Mouse (Mus musculus): ENCODE data around the gene Art1. TPM values are rescaled to one million over a fixed set of nuclear protein-coding genes. Genes with fewer than 3 reads are reported as not detected.
A peak's percentile ranks its signal among the peaks of the same experiment; 100 is the strongest.

Art1 gene
- polyA plus RNA-seq (2012; ENCODE audit: insufficient read depth, insufficient read length, missing spikeins) = not detected in 2 replicates

DNA sequence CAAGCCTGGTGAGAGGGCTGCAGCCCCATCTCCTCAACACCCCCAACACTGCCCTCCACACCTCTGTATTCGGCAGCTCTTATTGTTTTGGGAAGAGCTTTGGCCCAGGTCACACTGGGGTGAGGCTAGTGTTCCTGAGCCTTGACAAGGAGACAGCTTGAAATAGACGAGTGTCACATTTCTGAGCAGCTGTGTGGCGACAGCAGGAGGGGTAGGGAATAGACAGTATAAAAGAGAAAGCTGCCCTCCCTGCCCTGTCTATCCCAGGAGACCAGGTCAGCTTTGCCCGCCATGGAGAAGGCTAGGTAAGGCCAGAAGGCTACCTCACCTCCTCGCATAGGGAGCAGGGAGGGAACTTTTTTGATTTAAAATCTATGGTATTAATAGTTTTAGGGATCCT, at the start of gene Art1:
TSS of gene Art1 (plus strand) at position 257 of the 400 bp plus-strand sequence.
- H3K4me3 ChIP-seq (ENCODE audit: insufficient read depth, low read length) = no peak within 1 kb of the TSS
- H3K4me1 ChIP-seq (ENCODE audit: control insufficient read depth, insufficient read depth, low read length) = peaks cover 5% of the 10 kb centered on the region; the same call in 1 of the 2 replicates
- H3K27ac ChIP-seq (ENCODE audit: insufficient read depth, low read depth, low read length) = no peak within 1 kb of the TSS
- no peak for TF ChIP-seq CTCF (IDR thresholded peaks at IDR 0.05; ENCODE audit: low read depth, low read length)
- no peak for TF ChIP-seq POLR2A (IDR thresholded peaks at IDR 0.05; ENCODE audit: borderline replicate concordance, low read depth, low read length)

- no peak overlapping the region for H3K4me3 ChIP-seq (ENCODE audit: insufficient read depth, low read length)
- peaks cover 8% of the 10 kb centered on the region for H3K4me1 ChIP-seq (ENCODE audit: control insufficient read depth, insufficient read depth, low read length)
- TF ChIP-seq POLR2A (IDR thresholded peaks at IDR 0.05; ENCODE audit: borderline replicate concordance, low read depth, low read length) (no peak), CTCF (IDR thresholded peaks at IDR 0.05; ENCODE audit: low read depth, low read length) (no peak)
- H3K27ac ChIP-seq (ENCODE audit: insufficient read depth, low read depth, low read length) = no peak overlapping the region
Observed at GRCm38 (mm10) chr7:102061353-102061752, 40.2 kb upstream of the Art1 start.

GRCm38 (mm10) chr7:102062203-102062602, 39.3 kb upstream of the Art1 start:
- TF ChIP-seq POLR2A (IDR thresholded peaks at IDR 0.05; ENCODE audit: borderline replicate concordance, low read depth, low read length) (no peak), CTCF (IDR thresholded peaks at IDR 0.05; ENCODE audit: low read depth, low read length) (no peak)
- Histone ChIP-seq H3K4me1 (ENCODE audit: control insufficient read depth, insufficient read depth, low read length) (peaks cover 12% of the 10 kb centered on the region), H3K4me3 (ENCODE audit: insufficient read depth, low read length) (no peak overlapping the region), H3K27ac (ENCODE audit: insufficient read depth, low read depth, low read length) (no peak overlapping the region)

GRCm38 (mm10) chr7:102063891-102064290, 37.7 kb upstream of the Art1 start:
- Histone ChIP-seq H3K27ac (ENCODE audit: insufficient read depth, low read depth, low read length) (no peak overlapping the region), H3K4me3 (ENCODE audit: insufficient read depth, low read length) (peak overlapping the region; percentile 90; the same call in 1 of the 2 replicates), H3K4me1 (ENCODE audit: control insufficient read depth, insufficient read depth, low read length) (peaks cover 12% of the 10 kb centered on the region)
- TF ChIP-seq POLR2A (IDR thresholded peaks at IDR 0.05; ENCODE audit: borderline replicate concordance, low read depth, low read length) = no peak
- TF ChIP-seq CTCF (IDR thresholded peaks at IDR 0.05; ENCODE audit: low read depth, low read length) = no peak

- Histone ChIP-seq H3K27ac (ENCODE audit: insufficient read depth, low read depth, low read length) (no peak overlapping the region; the same call in 1 of the 2 replicates), H3K4me1 (ENCODE audit: control insufficient read depth, insufficient read depth, low read length) (peaks cover 12% of the 10 kb centered on the region), H3K4me3 (ENCODE audit: insufficient read depth, low read length) (peak overlapping the region; percentile 90)
- TF ChIP-seq CTCF (IDR thresholded peaks at IDR 0.05; ENCODE audit: low read depth, low read length) = no peak
- 0 out of 2 replicates have a peak, but pooled peaks have one; percentile 33 for TF ChIP-seq POLR2A (IDR thresholded peaks at IDR 0.05; ENCODE audit: borderline replicate concordance, low read depth, low read length)
Observed at GRCm38 (mm10) chr7:102064655-102065045, 36.9 kb upstream of the Art1 start.

DNA sequence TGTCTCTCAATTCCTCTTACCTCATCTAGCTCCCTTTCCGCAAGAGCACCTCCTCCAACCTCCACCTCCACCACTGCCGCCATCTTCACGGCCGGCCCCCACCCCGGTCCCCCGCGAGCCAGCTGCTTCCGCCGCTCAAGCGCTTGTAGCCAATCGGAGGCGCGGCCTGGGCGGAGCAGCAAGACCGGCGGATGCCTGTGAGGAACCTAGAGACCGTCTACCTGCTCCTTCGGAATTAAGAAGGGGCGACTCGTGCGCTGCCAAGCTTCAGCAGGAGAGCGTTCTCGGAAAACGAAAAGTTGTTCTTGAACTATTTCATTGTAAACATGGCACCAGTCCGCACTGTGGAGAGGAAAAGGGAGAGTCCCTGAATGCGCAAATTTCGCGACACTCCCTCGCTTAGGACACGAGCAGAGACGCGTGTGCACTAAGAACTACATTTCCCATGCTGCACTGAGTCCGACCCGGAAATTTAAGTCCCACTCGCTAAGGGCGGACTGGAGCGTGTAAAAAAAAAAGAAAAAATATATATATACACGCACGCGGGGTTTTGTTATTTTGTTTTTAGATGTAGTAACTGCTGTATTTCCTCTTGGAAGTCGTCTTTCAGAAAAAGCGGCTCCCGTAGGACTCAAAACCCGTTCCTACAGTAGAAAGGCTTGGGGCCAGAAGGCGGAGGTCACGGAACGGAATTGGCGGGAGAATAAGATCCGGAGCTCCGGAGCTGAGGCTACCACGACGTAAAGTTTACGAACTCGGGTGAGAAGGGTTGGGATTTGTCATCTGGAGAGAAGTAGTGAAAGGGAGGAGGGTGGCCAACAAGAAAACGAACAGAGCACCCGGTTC, 36.3 kb upstream of the Art1 start, which contains the start of the genes Rnf121, Xndc1 and Xntrpc:
TSS of gene Rnf121 (minus strand) at position 424 of the 846 bp plus-strand sequence.
TSS of gene Xndc1 (plus strand) at position 466 of the 846 bp plus-strand sequence.
TSS of gene Xntrpc (plus strand) at position 668 of the 846 bp plus-strand sequence.
- Histone ChIP-seq H3K4me1 (ENCODE audit: control insufficient read depth, insufficient read depth, low read length) (peaks cover 12% of the 10 kb centered on the region), H3K4me3 (ENCODE audit: insufficient read depth, low read length) (peak within 1 kb of the TSS; percentile 90), H3K27ac (ENCODE audit: insufficient read depth, low read depth, low read length) (peak within 1 kb of the TSS; percentile 73)
- TF ChIP-seq CTCF (IDR thresholded peaks at IDR 0.05; ENCODE audit: low read depth, low read length) = no peak
- TF ChIP-seq POLR2A (IDR thresholded peaks at IDR 0.05; ENCODE audit: borderline replicate concordance, low read depth, low read length) = no peak; the same call in 1 of the 2 replicates

GRCm38 (mm10) chr7:102066363-102066762, 35.2 kb upstream of the Art1 start:
- Histone ChIP-seq H3K27ac (ENCODE audit: insufficient read depth, low read depth, low read length) (no peak overlapping the region), H3K4me1 (ENCODE audit: control insufficient read depth, insufficient read depth, low read length) (peaks cover 12% of the 10 kb centered on the region), H3K4me3 (ENCODE audit: insufficient read depth, low read length) (peak overlapping the region; percentile 90)
- TF ChIP-seq POLR2A (IDR thresholded peaks at IDR 0.05; ENCODE audit: borderline replicate concordance, low read depth, low read length) (no peak), CTCF (IDR thresholded peaks at IDR 0.05; ENCODE audit: low read depth, low read length) (no peak)

GRCm38 (mm10) chr7:102076714-102077296, 24.7 kb upstream of the Art1 start:
- Histone ChIP-seq H3K4me3 (ENCODE audit: insufficient read depth, low read length) (no peak overlapping the region), H3K27ac (ENCODE audit: insufficient read depth, low read depth, low read length) (no peak overlapping the region), H3K4me1 (ENCODE audit: control insufficient read depth, insufficient read depth, low read length) (no peaks in the 10 kb centered on the region)
- TF ChIP-seq CTCF (IDR thresholded peaks at IDR 0.05; ENCODE audit: low read depth, low read length) = peak; percentile 52
- no peak for TF ChIP-seq POLR2A (IDR thresholded peaks at IDR 0.05; ENCODE audit: borderline replicate concordance, low read depth, low read length)

DNA sequence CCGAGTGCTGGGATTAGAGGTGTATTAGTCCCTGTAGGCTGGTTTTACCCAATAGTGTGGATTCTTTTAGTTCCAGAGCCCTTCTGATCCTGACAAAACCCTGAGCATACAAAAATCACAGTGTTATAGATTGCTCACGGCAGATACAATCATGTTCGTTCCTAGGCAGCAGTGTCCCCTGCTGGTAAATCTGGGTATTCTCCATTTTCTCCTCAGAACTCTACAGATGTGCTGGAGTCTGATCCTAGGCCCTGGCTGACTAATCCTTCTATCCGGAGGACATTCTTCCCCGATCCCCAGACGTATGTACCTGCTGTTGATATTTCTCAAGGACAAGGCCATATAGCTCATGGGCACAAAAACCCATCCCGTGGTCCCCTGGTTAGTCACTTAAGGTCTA, 23.0 kb upstream of the Art1 start:
- Histone ChIP-seq H3K27ac (ENCODE audit: insufficient read depth, low read depth, low read length) (no peak overlapping the region), H3K4me3 (ENCODE audit: insufficient read depth, low read length) (no peak overlapping the region), H3K4me1 (ENCODE audit: control insufficient read depth, insufficient read depth, low read length) (no peaks in the 10 kb centered on the region)
- TF ChIP-seq POLR2A (IDR thresholded peaks at IDR 0.05; ENCODE audit: borderline replicate concordance, low read depth, low read length) (no peak), CTCF (IDR thresholded peaks at IDR 0.05; ENCODE audit: low read depth, low read length) (no peak)

Measured in bone marrow macrophage, adult 2 months (primary cell).